Mouse (Mus musculus): Measurements from ENCODE around the gene Mup17.
"Not testable (repeated sequence)": the region's sequence is repeated elsewhere in the genome, so short reads cannot be mapped to it uniquely, and the experiment has no call there.

Gene Mup17

DNA sequence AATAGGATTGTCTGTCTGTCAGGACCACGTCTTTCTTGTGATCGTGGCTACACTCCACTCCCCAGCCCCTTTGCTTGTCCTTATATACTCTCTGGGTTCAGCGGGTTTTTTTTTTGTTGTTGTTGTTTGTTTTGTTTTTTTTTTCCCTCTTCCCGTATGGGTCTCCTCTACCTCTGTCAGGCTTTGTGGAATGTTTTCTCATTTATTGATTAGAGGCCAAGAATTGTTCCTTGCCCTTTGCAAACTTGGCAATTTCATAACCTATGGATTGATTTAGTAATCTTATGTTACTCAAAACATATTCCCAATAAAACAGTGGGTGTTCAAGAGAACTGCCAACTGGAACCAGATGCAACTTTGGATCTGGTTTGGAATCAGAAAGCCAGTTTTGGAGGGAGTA, at the start of gene Mup17:
Gene Mup17, minus strand, starts transcription at position 101 of the 400 bp plus-strand sequence.
- not testable (repeated sequence) for DNase-seq

DNA sequence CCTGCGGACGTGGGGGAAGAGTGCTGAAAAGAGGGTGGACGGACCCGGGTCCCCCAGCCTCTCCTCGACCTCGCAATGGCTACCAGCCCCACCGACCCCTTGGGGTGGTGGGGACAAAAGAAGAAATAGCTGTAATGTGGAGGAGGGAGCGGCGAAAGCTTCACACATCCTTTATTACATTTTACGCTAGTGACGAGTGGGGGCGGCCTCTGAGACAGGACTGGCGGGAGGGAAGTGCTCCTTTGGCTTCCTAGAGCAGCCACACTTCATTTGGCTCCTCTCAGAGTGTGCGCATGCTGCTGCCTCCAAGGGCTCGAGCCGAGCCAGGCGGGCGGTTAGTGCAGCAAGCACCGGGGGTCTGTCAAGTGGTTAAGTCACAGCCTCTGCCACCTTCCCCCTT, 24.1 kb downstream of the Mup17 start:
- not testable (repeated sequence) for DNase-seq

DNA sequence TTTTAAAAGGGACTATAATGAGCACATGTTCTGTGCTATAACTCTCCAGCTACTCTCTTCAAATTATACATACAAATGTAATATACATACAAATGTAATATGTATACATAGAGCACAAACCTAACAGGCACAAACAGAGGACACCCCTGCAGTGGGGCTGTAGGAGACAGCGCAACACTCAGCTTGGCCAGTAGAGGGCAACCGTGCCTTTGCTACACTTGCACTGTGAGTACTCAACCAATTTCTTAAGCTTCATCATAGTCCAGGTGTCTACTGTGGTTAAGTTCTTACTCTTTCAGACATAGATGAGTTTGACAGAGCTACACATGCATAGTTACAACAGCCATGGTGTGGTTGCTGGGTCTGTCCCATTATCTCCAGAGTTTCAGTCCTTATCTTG, 39.8 kb downstream of the Mup17 start:
- DNase-seq, result peak; percentile 81

Data from kidney, adult 9 months (tissue).